Mouse (Mus musculus) left cerebral cortex, postnatal 4 days (tissue): ENCODE results near the gene Gpm6a. TPM values are rescaled to one million over a fixed set of nuclear protein-coding genes. Genes with fewer than 3 reads are reported as not detected.
A peak's percentile ranks its signal among the peaks of the same experiment; 100 is the strongest.
"Not testable (repeated sequence)": the region's sequence is repeated elsewhere in the genome, so short reads cannot be mapped to it uniquely, and the experiment has no call there.

Experiments used
- DNase-seq: peaks from one replicate; pipeline ENCODE4 v3.0.0-alpha.2; 2022
- intact Hi-C: fragments of 180-260 bp; cut with DNase I; formaldehyde crosslinking; loops from one replicate; pipeline ENCODE4 v1.15.1; 2025
- total RNA-seq, 2 experiments: library from RNA; stranded (reverse); gene quantifications; 2 replicates each; pipeline ENCODE4 v1.2.3; 2021

Gpm6a gene
- total RNA-seq, 2 experiments from 2014 or later, result 877 to 914 TPM

DNA sequence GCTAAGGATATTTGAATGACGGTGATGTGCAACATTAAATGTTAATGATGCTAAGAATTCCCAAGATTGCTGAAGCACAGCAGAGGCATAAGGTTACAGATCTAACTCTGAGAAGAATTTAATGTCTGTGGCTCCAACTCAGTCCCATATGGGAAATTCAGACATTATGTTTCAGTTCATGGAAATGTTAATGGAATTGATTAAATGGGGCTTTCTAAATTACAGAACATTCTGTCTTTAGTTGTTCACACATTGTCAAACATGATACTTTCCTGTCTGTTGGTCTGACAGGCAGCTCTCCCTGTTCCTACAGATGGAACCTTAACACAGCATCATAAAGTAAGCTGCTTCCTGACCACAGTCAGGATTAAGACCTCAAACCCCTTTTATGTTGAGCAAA lies 47.8 kb downstream of the Gpm6a start:
- intact Hi-C loops, result no loop called here
- no peak for DNase-seq

DNA sequence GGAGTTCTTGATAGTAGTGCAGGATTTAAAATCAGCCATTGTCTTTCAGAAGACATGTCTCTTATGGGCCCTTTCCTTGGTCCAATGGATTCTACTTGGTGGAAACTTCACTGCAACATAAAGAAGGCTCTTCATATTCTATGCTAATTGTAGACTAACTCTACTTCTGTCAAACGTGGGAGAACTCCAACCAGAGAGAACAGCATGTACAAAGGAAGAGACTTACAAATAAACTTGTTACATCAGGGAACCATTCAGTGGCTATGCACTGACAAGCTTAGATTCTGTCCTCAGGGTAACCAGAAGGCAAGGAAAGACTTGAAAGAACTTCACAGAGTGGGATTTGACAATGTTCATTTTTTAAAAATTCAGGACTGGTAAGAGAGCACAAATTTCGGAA lies 48.3 kb downstream of the Gpm6a start:
- DNase-seq, result no peak

DNA sequence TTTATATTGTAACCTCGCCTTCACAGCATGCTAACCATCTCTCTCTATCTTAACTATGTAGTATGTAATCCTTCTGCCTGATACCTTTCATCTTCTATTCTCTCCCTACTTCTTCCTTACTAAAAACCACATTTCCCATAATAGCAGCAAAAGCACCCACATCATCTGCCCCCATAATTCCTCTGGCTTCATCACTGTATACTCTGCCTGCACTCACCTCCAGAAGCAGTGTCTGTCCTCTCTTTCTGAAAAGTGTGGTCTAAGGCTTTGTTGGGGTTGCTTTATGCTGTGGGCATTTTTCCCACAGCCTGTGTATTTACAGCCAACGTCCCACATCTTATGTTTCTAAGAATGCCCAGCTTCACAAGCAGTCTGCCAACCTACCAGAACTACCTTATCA lies 57.6 kb downstream of the Gpm6a start:
- intact Hi-C loops, result no loop called here
- no peak for DNase-seq

More for the DNA sequence above, 48.3 kb downstream of the Gpm6a start:
- intact Hi-C loops, result no loop called here

DNA sequence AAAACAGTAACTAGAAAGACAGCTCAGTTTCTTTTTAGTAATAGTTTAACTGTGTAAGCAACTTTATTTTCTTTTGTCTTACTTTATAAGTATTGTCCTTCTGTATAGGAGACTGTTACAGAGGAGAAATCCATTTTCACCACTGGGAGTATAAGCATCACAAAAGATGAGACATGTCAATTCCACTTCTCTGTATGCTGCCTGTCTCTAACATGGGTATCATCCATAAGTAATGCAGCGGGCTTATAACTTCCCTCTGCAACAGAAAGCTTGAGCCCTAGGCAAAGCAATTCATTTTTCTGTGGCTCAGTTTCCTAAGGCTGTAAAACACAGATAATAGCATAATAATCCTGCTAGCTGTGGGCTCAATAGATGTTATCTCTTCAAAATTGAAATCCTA lies 62.4 kb downstream of the Gpm6a start:
- intact Hi-C loops, result no loop called here

DNA sequence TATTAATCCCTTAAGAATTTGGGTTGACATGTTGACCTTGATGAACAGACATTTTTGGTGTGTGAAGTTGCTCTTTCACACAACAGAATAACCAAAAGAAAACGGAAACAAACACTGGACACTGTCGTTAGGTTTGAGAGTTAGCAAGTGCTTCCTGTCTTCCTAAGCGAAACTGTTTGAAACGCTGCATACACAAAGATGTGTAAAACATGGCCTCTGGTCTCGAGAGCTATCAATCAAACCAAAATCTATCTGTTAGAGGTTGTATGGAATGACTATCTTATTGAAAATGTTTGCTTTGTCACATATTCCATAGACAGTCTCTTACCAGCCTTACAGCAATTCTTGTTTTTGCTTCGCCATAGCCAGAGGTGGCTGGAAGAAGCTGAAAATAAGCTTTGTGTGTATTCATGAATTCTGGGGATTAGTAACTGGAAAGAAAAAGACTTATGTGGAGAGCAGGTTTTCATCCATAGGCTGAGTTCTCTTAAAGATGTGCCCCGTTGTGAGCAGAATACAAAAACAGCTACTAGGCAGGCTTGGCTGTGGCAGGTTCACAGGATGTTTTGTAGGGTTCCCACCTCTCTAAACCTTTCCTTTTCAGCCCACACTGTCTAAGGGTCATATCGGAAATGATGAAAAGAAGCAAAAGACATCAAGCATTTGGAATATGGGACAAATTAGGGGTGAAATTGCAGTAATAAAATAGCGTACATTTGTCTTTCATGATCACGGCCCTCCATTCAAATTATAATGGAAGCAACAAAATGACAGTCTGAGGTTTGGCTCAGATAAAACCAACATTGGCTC lies 71.4 kb downstream of the Gpm6a start:
- DNase-seq, result no peak
- intact Hi-C loops, result loop anchor here (5.0 kb wide), 1 partner anchor 64 kb away; no protein-coding TSS in a partner anchor

More for the DNA sequence above, 62.4 kb downstream of the Gpm6a start:
- no peak for DNase-seq

DNA sequence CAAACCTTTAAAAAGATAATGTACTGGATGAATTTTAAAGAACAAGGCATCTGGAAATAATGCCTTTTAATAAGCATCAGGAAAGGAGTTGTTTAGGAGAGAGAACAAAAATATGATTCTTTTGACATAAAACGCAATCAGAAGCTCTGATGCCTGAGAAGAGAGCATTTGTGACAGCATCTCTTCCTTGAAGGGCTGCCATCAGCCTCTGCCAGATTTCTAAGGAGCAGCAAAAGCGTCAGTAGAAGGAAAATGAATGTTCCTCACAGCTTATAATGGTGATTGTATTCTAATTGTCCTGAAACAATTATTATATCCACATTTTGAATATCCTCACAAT lies 72.0 kb downstream of the Gpm6a start:
- no peak for DNase-seq

DNA sequence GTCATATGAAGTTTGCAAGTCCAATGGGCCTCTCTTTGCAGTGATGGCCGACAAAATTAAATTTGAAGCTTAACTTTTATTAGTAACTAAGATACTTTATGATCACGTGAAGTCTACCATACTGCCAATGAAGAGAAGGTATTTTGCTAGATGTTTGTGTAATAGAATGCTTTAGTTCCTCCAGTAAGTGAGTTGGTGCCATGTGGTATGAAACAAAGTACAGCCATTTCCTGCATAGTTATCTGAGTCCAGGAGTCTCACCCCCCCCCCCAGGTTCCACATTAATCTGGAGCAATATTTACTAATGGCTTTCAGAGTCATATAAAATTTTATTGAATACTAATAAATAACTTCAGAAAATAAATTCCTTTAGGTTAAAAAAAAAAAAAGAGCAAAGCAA lies 73.7 kb downstream of the Gpm6a start:
- intact Hi-C loops, result loop anchor here (5.0 kb wide), 1 partner anchor 66 kb away; no protein-coding TSS in a partner anchor

More for the DNA sequence above, 72.0 kb downstream of the Gpm6a start:
- intact Hi-C loops, result loop anchor here (5.0 kb wide), 1 partner anchor 64 kb away; no protein-coding TSS in a partner anchor

DNA sequence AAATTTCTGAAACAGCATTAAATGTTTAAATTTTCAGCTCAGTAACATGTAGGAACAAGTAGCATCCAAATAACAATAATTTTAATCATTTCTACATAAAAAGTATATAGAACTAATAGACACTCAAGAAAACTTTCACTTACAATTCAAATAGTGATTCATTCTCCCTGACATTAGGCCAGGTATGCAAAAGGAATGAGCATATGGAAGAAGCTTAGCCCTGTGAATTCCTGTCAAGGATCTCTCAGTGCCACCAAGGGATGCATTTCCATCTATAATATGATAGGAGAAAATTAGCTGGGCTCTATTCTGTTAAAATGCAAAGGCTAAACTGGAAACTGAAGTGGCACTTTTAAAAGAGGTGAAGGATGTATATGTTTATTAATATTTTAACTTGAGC lies 76.5 kb downstream of the Gpm6a start:
- DNase-seq, result no peak
- intact Hi-C loops, result no loop called here

More for the DNA sequence above, 73.7 kb downstream of the Gpm6a start:
- DNase-seq, result no peak

DNA sequence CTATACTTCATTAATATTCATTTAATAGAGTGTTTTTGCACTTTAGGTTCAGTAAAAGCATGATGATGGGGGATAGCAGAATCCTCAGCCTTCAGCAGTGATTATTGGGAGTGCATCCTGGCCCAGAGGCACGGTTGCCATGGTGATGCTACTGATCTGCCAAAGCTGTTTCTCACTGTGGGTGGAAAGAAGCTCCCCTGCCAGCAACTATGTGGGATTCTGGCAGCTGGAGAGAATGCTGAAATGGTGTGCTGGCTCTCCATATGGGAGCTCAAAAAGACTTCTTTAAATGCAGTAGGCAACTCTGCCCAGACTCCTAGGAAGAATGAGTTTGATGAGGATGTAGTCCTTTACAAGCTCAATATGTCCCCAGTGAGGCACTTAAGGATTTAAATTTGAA lies 79.7 kb downstream of the Gpm6a start:
- intact Hi-C loops, result no loop called here
- peak; percentile 96 for DNase-seq

DNA sequence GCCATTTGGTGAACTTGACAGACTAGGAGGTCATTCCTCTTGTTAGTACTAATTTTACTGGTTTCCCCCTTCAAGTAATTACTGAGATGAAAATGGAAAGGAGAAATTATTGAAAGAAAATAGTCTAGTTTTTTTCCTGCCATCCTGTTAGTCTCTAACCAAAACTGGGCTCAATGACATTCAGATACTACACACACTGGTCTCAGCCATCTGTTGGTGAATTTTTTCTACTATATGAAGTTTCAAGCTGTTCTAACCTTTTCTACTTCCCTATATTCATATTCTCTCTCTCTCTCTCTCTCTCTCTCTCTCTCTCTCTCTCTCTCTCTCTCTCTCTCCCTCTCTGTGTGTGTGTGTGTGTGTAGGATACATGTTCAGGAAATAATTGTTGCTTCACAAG lies 80.8 kb downstream of the Gpm6a start:
- intact Hi-C loops, result no loop called here
- no peak for DNase-seq

DNA sequence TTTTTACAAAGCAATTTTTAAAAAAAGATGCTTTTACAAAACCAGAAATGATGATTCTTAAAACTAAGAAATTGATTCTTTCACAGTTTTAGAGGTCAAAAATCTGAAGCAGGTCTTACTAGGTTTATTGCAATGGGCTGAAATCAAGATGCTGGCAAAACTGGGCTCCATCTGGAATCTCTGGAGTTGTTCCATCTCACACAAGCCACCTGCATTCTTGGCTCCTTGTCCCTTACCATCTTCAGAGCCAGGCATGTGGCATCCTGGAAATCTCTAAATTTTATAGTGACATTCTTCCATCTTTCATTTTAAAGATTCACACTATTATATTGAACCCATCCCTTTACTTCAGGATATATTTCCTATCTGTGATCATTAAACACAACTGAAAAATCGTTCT lies 88.3 kb downstream of the Gpm6a start:
- peak; percentile 71 for DNase-seq
- intact Hi-C loops, result no loop called here

DNA sequence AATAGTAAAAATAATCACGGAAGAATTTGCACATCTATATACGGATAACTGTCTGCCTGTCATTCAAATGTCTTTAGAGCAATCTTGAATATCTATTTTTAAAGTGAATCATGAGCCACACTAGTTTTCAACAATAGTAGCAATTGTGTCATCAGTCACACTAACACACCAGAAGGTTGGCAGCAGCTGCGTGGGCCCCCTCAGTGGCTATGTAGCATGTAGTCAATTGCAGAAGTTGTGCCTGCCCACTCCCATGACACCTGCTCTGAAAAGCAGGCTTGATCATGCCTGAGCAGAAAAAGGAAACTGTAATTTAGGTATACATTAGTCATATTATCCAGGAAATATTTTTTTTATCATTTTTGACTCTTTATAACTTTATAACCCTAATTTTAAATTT lies 93.8 kb downstream of the Gpm6a start:
- intact Hi-C loops, result no loop called here
- DNase-seq, result peak; percentile 65

DNA sequence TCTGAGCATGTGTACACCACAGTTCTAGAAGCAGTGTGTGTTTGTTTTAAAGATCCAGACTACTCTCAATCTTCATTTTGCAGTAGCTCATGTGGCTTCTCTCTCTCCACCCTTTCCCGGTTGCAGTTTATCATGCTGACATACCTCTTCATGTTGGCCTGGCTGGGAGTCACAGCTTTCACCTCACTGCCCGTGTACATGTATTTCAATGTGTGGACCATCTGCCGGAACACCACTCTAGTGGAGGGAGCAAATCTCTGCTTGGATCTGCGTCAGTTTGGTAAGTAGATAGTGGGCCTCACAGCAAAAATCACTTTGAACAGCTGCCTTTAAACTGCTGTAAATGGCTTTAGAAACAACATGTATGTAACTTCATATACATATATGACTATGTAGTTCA lies 95.3 kb downstream of the Gpm6a start:
- peak; percentile 13 for DNase-seq
- intact Hi-C loops, result no loop called here

DNA sequence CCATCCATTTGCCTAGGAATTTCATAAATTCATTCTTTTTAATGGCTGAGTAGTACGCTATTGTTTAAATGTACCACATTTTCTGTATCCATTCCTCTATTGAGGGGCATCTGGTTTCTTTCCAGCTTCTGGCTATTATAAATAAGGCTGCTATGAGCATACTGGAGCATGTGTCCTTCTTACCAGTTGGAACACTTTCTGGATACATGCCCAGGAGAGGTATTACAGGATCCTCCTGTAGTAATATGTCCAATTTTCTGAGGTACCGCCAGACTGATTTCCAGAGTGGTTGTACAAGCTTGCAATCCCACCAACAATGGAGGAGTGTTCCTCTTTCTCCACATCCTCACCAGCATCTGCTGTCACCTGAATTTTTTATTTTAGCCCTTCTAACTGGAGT lies 114.2 kb downstream of the Gpm6a start:
- intact Hi-C loops, DNase-seq: not testable (repeated sequence)

DNA sequence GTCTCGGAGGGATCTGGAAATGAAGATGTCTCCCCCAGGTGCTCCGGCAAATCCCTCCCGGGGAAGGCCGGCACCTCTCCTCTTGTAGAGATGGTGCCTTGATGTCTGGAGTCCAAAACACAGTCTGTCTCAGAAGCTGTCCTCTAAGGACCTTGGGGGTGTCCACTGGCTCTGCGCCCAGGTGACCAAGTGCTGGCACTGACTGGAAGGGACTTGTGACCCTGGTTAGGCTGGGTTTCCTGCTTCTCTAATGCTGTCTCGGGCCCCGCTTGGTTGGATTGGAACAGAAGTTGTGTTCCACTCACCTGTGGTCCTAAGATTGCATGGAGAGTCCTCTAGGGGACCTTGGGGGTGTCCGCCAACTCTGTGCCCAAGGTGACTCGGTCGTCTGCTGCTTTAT lies 118.8 kb downstream of the Gpm6a start:
- DNase-seq, result peak; percentile 33
- intact Hi-C loops, result no loop called here

DNA sequence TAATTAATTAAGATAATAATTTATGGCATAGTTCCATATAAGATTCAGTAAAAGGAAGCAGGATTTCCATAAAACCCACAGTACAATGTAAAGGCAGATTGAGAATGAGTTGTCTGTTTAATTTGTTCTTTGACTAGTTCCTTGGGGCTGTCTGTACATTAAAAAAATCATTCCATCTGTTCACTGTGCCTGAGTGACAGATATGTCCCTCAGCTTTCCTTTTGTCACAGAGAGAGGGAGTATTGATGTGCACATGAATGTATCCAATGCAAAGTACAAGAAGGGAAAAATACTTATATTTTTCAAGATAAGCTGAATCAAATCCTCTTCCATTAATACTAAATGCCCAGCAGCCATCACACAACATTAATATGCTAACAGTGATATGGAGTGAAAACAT lies 147.6 kb downstream of the Gpm6a start:
- DNase-seq, result no peak

DNA sequence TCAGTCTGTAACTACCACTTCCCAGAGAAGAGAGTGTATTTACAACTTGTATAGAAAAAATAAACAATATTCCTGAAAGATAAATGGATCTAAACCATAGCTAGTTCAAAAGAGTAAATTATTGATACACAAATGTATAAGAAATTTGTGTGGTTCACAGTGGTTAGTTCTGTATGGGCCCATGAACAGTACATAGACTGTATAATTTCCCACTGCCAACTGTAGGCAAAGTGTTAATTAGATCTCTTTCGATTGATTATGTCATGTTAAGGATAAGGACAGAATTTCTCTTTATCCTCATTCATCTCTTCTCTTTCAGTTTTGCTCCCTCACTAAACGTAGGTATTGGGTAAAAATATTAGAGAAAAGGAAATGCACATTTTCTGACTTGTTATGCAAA lies 148.4 kb downstream of the Gpm6a start:
- DNase-seq, result no peak
- intact Hi-C loops, result no loop called here

More for the DNA sequence above, 147.6 kb downstream of the Gpm6a start:
- intact Hi-C loops, result no loop called here

DNA sequence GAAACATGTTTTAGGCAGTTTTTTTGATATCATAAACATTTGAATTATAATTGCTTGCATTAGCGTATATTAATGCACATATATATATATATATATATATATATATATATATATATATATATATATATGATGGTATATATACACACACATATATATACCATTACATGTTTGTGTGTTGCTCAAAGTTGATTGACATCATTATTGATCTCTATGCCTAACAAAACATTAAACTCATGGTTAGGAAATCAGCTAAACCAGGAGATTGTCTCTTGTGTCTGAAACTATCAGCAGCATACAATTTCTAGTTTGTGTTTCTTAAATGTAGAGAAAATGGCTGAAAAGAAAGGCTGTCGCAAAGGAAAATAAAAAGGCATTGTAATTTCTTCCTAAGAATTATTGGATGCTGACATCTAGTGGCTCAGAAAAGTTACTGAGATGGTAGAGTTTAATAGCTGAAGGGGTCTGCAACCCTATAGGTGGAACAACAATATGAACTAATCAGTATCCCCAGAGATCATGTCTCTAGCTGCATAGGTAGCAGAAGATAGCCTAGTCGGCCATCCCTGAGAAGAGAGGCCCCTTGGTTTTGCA lies 149.3 kb downstream of the Gpm6a start:
- intact Hi-C loops, result no loop called here
- DNase-seq, result no peak
